Mouse (Mus musculus) layer of hippocampus, adult 9-10 months (tissue): ENCODE measurements around the gene Il17rd.

Experiments
- DNase-seq: peaks from one replicate; pipeline ENCODE4 v3.0.0; 2022; ENCODE audit warnings: low spot score

The Il17rd gene

GRCm38 (mm10) chr14:27145171-27146045 lies 106.7 kb downstream of the Il17rd start:
- DNase-seq = no peak

GRCm38 (mm10) chr14:27147726-27148125 lies 109.0 kb downstream of the Il17rd start:
- no peak for DNase-seq

- no peak for DNase-seq
Observed at GRCm38 (mm10) chr14:27149401-27149800, 110.7 kb downstream of the Il17rd start.

GRCm38 (mm10) chr14:27150011-27150640 lies 111.4 kb downstream of the Il17rd start:
- DNase-seq = no peak

- DNase-seq = no peak
Observed at GRCm38 (mm10) chr14:27151432-27151831, 112.7 kb downstream of the Il17rd start.

- no peak for DNase-seq
Observed at GRCm38 (mm10) chr14:27155088-27155487, 116.3 kb downstream of the Il17rd start.

GRCm38 (mm10) chr14:27156032-27156431 lies 117.3 kb downstream of the Il17rd start:
- DNase-seq = no peak
